Mouse (Mus musculus): ENCODE measurements around the gene Rims4. TPM values are rescaled to one million over a fixed set of nuclear protein-coding genes. Genes with fewer than 3 reads are reported as not detected.

Gene Rims4
- polyA plus RNA-seq, 1 experiment = 0.05 TPM

DNA sequence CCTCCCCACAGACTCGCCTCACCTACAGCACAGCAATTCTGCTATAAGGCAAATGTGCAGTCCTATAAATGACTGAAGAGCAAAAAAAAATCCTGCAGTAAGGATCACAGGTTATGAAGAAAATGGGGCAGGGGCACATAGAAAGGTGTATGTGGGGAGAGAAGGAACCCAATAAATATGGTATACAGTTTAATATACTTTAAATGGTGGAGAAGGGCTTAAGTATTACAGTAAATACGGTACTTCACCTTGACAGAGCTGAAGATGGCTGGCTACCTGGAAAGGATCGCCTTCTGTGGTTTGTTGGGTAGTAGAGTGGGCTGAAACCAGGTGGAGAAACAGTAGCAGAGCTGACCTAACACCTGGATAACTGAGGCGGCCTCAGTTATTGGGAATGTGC is 47.2 kb downstream of the Rims4 start:
- H3K27ac ChIP-seq (ENCODE audit: insufficient read depth, low read depth, low read length) = no peak overlapping the region
- 92% methylated on average over 4 of the region's 4 CpGs for WGBS
- no peak for TF ChIP-seq CTCF (IDR thresholded peaks at IDR 0.05; ENCODE audit: extremely low read depth, insufficient read length, insufficient replicate concordance, low read depth, low read length)
- TF ChIP-seq POLR2A (IDR thresholded peaks at IDR 0.05; ENCODE audit: low read depth, low read length) = no peak
- no peaks in the 10 kb centered on the region for H3K27me3 ChIP-seq (ENCODE audit: control insufficient read depth, insufficient read depth, low read length)
- H3K4me1 ChIP-seq (ENCODE audit: control insufficient read depth, insufficient read depth, insufficient read length, low read length) = no peaks in the 10 kb centered on the region
- H3K4me3 ChIP-seq (ENCODE audit: low read depth, low read length) = no peak overlapping the region
- no peaks in the 10 kb centered on the region for H3K36me3 ChIP-seq (ENCODE audit: control insufficient read depth, insufficient read depth, low read length)

DNA sequence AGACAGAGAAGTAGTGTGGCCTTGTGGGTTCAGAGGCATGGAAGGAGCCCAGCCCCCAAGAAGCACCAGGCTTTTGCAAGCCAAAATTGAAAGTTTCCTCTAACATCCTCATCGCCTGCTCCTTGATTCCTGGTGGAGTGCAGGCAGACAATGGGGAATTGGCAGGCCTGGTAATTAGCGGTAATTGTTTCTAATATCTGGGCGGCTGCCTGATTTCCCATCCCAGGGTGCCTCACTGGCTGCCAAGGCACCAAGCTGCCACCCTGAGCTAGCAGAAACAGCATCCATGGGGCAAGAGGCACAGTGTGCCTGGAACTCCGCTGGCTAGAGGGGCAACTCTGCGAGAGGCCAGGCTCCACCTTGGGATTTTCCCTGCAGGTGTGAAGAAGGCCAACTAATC is 48.7 kb downstream of the Rims4 start:
- H3K36me3 ChIP-seq (ENCODE audit: control insufficient read depth, insufficient read depth, low read length) = no peaks in the 10 kb centered on the region
- WGBS = 62% methylated on average over 5 of the region's 5 CpGs
- H3K27me3 ChIP-seq (ENCODE audit: control insufficient read depth, insufficient read depth, low read length) = no peaks in the 10 kb centered on the region
- no peak overlapping the region for H3K4me3 ChIP-seq (ENCODE audit: low read depth, low read length)
- H3K4me1 ChIP-seq (ENCODE audit: control insufficient read depth, insufficient read depth, insufficient read length, low read length) = no peaks in the 10 kb centered on the region
- H3K27ac ChIP-seq (ENCODE audit: insufficient read depth, low read depth, low read length) = no peak overlapping the region
- no peak for TF ChIP-seq CTCF (IDR thresholded peaks at IDR 0.05; ENCODE audit: extremely low read depth, insufficient read length, insufficient replicate concordance, low read depth, low read length)
- TF ChIP-seq POLR2A (IDR thresholded peaks at IDR 0.05; ENCODE audit: low read depth, low read length) = no peak

DNA sequence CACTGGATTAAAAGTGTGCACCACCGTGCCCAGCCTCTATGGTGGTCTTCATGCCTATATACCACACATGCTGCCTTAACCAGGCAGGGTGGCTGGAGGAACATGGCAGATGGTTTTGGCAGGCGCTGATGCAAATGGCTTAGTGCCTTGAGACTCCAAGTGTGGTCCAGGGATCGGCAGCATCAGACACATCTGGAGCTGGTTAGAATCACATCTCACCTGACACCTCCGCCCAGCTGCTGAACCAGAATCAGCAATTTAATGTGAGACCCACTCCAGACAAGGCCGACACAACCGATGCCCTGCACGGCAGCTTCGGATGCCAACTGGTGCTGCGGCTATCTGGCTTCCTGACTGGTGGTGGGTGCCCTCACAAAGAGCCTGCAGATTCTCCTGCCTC is 52.4 kb downstream of the Rims4 start:
- H3K4me1 ChIP-seq (ENCODE audit: control insufficient read depth, insufficient read depth, insufficient read length, low read length) = no peaks in the 10 kb centered on the region
- WGBS = 87% methylated on average over 9 of the region's 9 CpGs

DNA sequence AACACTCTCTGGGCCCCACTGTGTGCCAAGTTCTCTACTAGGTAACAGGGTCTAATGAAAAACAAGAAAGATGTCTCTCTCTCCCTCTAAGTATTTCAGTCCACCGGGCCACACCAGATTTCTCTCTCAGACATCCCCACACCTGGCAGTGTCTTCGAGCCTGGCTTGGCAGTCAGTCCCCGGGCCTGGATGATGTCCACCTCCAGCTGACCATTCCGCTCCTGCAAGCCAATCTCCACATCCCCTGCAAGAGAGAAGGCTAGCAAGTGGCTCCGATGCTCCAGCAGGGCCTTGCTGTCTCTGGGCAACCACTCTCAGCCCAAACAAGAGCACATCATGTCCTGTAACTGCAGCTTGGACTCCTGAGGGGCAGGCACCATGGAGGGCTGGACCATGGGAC is 53.2 kb downstream of the Rims4 start:
- Histone ChIP-seq H3K4me3 (ENCODE audit: low read depth, low read length) (no peak overlapping the region), H3K4me1 (ENCODE audit: control insufficient read depth, insufficient read depth, insufficient read length, low read length) (no peaks in the 10 kb centered on the region), H3K27ac (ENCODE audit: insufficient read depth, low read depth, low read length) (no peak overlapping the region), H3K27me3 (ENCODE audit: control insufficient read depth, insufficient read depth, low read length) (no peaks in the 10 kb centered on the region), H3K36me3 (ENCODE audit: control insufficient read depth, insufficient read depth, low read length) (no peaks in the 10 kb centered on the region)
- WGBS = 94% methylated on average over 5 of the region's 5 CpGs
- TF ChIP-seq CTCF (IDR thresholded peaks at IDR 0.05; ENCODE audit: extremely low read depth, insufficient read length, insufficient replicate concordance, low read depth, low read length) (no peak), POLR2A (IDR thresholded peaks at IDR 0.05; ENCODE audit: low read depth, low read length) (no peak)

More for the DNA sequence above, 52.4 kb downstream of the Rims4 start:
- no peaks in the 10 kb centered on the region for H3K36me3 ChIP-seq (ENCODE audit: control insufficient read depth, insufficient read depth, low read length)
- no peak overlapping the region for H3K4me3 ChIP-seq (ENCODE audit: low read depth, low read length)
- TF ChIP-seq CTCF (IDR thresholded peaks at IDR 0.05; ENCODE audit: extremely low read depth, insufficient read length, insufficient replicate concordance, low read depth, low read length) (no peak), POLR2A (IDR thresholded peaks at IDR 0.05; ENCODE audit: low read depth, low read length) (no peak)
- no peak overlapping the region for H3K27ac ChIP-seq (ENCODE audit: insufficient read depth, low read depth, low read length)
- H3K27me3 ChIP-seq (ENCODE audit: control insufficient read depth, insufficient read depth, low read length) = no peaks in the 10 kb centered on the region

DNA sequence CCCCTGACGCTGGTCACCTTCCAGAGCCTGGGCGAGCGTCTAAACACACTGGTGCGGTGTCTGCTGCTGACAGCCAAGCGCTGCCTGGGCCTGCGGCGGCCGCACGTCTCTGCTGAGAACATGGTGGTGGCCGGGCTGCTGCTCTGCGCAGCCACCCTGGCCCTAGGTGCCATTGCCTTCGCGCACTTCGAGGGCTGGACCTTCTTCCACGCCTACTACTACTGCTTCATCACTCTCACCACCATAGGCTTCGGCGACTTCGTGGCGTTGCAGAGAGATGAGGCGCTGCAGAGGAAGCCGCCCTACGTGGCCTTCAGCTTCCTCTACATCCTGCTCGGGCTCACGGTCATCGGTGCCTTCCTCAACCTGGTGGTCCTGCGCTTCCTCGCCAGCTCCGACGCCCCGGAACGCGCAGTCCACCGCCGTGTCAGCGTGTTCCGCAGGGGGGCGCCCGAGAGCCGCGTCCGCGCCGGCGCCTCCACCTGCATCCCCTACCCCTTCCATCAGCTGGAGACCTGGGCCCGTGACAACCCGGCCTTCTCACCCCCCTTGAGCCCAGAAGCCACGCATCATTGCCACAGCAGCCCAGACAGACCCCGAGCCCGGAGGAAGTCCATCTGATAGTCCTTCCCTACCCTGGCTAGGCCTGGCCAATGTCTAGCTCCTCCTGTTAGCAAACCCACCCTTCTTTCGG is 60.1 kb downstream of the Rims4 start:
- TF ChIP-seq POLR2A (IDR thresholded peaks at IDR 0.05; ENCODE audit: low read depth, low read length) (no peak), CTCF (IDR thresholded peaks at IDR 0.05; ENCODE audit: extremely low read depth, insufficient read length, insufficient replicate concordance, low read depth, low read length) (peak; percentile 28; the same call in 1 of the 2 replicates)
- Histone ChIP-seq H3K4me3 (ENCODE audit: low read depth, low read length) (no peak overlapping the region), H3K27me3 (ENCODE audit: control insufficient read depth, insufficient read depth, low read length) (peaks cover 26% of the 10 kb centered on the region), H3K4me1 (ENCODE audit: control insufficient read depth, insufficient read depth, insufficient read length, low read length) (no peaks in the 10 kb centered on the region), H3K36me3 (ENCODE audit: control insufficient read depth, insufficient read depth, low read length) (no peaks in the 10 kb centered on the region), H3K27ac (ENCODE audit: insufficient read depth, low read depth, low read length) (no peak overlapping the region)
- 13% methylated on average over 50 of the region's 50 CpGs for WGBS

DNA sequence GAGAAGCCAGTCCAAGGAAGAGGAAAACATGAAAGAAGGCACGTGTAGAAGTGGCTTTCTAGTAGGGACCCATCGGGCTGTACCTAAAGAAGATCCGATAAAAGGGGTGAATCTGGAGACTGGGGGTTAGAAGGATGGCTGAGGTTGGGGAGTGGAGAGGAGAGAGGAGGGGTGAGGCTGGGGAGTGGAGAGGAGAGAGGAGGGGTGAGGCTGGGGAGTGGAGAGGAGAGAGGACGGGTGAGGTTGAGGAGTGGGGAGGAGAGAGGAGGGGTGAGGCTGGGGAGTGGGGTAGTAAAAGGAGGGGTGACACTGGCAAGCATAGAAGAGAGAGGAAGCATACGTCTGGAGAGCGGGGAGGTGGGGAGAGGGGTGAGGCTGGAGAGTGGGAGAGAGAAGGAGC is 61.2 kb downstream of the Rims4 start:
- no peak for TF ChIP-seq CTCF (IDR thresholded peaks at IDR 0.05; ENCODE audit: extremely low read depth, insufficient read length, insufficient replicate concordance, low read depth, low read length)
- no peak for TF ChIP-seq POLR2A (IDR thresholded peaks at IDR 0.05; ENCODE audit: low read depth, low read length)
- no peak overlapping the region for H3K27ac ChIP-seq (ENCODE audit: insufficient read depth, low read depth, low read length)
- H3K27me3 ChIP-seq (ENCODE audit: control insufficient read depth, insufficient read depth, low read length) = peaks cover 28% of the 10 kb centered on the region
- no peak overlapping the region for H3K4me3 ChIP-seq (ENCODE audit: low read depth, low read length)
- no peaks in the 10 kb centered on the region for H3K36me3 ChIP-seq (ENCODE audit: control insufficient read depth, insufficient read depth, low read length)
- 69% methylated on average over 6 of the region's 6 CpGs for WGBS
- no peaks in the 10 kb centered on the region for H3K4me1 ChIP-seq (ENCODE audit: control insufficient read depth, insufficient read depth, insufficient read length, low read length)

DNA sequence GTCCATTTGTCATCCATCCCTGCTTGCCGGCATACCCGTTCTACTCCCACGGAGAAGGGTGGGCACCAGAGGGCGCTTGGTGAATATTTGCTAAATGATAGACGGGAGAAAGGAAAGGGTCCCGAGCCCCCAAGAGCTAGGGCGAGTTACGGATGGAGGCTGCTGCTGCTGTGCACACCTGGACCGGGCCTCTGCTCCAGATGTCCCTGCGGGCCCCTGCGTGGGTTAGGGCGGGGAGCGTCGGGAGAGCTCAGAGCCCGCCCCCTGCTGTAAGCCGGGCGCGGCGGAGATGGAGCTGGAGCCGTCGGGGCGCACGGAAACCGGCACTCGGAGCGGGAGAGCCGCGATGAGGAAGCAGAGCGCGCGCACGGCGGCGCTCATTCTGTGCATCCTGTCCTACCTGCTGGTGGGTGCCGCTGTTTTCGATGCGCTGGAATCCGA is 65.0 kb downstream of the Rims4 start, which contains the start of gene Kcnk15:
Gene Kcnk15 (plus strand): TSS at position 191 of the 441 bp plus-strand sequence.
- 1% methylated on average over 38 of the region's 38 CpGs for WGBS
- Histone ChIP-seq H3K36me3 (ENCODE audit: control insufficient read depth, insufficient read depth, low read length) (no peaks in the 10 kb centered on the region), H3K4me3 (ENCODE audit: low read depth, low read length) (no peak within 1 kb of the TSS), H3K4me1 (ENCODE audit: control insufficient read depth, insufficient read depth, insufficient read length, low read length) (no peaks in the 10 kb centered on the region), H3K27ac (ENCODE audit: insufficient read depth, low read depth, low read length) (no peak within 1 kb of the TSS), H3K27me3 (ENCODE audit: control insufficient read depth, insufficient read depth, low read length) (peaks cover 27% of the 10 kb centered on the region)
- TF ChIP-seq POLR2A (IDR thresholded peaks at IDR 0.05; ENCODE audit: low read depth, low read length) = no peak
- TF ChIP-seq CTCF (IDR thresholded peaks at IDR 0.05; ENCODE audit: extremely low read depth, insufficient read length, insufficient replicate concordance, low read depth, low read length) = no peak

Data from small intestine, adult 2 months (tissue).